Mouse (Mus musculus): ENCODE data around the gene Ube2c. TPM values are rescaled to one million over a fixed set of nuclear protein-coding genes. Genes with fewer than 3 reads are reported as not detected.

Ube2c gene
- polyA plus RNA-seq, 1 experiment: 327 TPM

DNA sequence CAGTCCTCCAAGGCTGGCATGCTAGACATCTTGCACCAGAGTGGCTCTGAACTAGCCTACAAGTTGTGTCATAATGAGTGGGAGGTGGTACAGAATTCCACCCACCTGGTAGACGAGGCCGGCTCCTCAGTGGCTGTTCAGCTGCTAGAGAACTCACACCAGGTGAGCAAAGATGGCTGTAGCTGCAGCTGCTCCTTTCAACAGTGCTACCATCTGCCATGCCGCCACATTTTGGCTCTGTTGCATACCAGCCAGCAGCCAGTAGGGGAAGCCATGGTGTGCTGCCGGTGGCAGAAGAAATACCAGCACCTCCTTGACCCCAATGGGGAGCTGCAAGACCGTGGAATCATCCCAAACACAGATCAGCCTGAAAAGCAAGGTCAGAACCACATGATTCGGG, 51.4 kb downstream of the Ube2c start:
- Histone ChIP-seq H3K27ac (ENCODE audit: control insufficient read depth, insufficient read depth, low read length) (no peak overlapping the region), H3K27me3 (ENCODE audit: control insufficient read depth, insufficient read depth, low read length) (no peaks in the 10 kb centered on the region), H3K4me3 (ENCODE audit: control insufficient read depth, insufficient read depth, low read length) (no peak overlapping the region), H3K4me1 (replicated peaks; ENCODE audit: control insufficient read depth, insufficient read depth, low read length) (0 out of 2 replicates have a peak, but pooled peaks cover 2% of the 10 kb centered on the region), H3K36me3 (ENCODE audit: control insufficient read depth, insufficient read depth, low read length) (peaks cover 7% of the 10 kb centered on the region; the same call in 1 of the 2 replicates)
- no peak for DNase-seq
- no peak for TF ChIP-seq CTCF (IDR thresholded peaks at IDR 0.05; ENCODE audit: borderline replicate concordance, control insufficient read depth, extremely low read depth, insufficient read depth, low read length, poor library complexity)
- no peak for TF ChIP-seq POLR2A (IDR thresholded peaks at IDR 0.05; ENCODE audit: control insufficient read depth, extremely low read depth, insufficient read depth, low read length, poor library complexity)
- 95% methylated on average over 6 of the region's 6 CpGs for WGBS

- Histone ChIP-seq H3K4me1 (replicated peaks; ENCODE audit: control insufficient read depth, insufficient read depth, low read length) (0 out of 2 replicates have a peak, but pooled peaks cover 2% of the 10 kb centered on the region), H3K4me3 (ENCODE audit: control insufficient read depth, insufficient read depth, low read length) (peak within 1 kb of the TSS; percentile 75), H3K27me3 (ENCODE audit: control insufficient read depth, insufficient read depth, low read length) (no peaks in the 10 kb centered on the region), H3K36me3 (ENCODE audit: control insufficient read depth, insufficient read depth, low read length) (peaks cover 8% of the 10 kb centered on the region; the same call in 1 of the 2 replicates), H3K27ac (ENCODE audit: control insufficient read depth, insufficient read depth, low read length) (no peak within 1 kb of the TSS)
- WGBS: 1% methylated on average over 32 of the region's 32 CpGs
- peak; percentile 77 for TF ChIP-seq POLR2A (IDR thresholded peaks at IDR 0.05; ENCODE audit: control insufficient read depth, extremely low read depth, insufficient read depth, low read length, poor library complexity)
- TF ChIP-seq CTCF (IDR thresholded peaks at IDR 0.05; ENCODE audit: borderline replicate concordance, control insufficient read depth, extremely low read depth, insufficient read depth, low read length, poor library complexity): peak; percentile 69
- peak; percentile 100 for DNase-seq
These were observed 53.0 kb downstream of the Ube2c start, which contains the start of gene Zswim1 for GRCm38 (mm10) chr2:164822636-164823165. Gene Zswim1 (plus strand): TSS chr2:164822686.

DNA sequence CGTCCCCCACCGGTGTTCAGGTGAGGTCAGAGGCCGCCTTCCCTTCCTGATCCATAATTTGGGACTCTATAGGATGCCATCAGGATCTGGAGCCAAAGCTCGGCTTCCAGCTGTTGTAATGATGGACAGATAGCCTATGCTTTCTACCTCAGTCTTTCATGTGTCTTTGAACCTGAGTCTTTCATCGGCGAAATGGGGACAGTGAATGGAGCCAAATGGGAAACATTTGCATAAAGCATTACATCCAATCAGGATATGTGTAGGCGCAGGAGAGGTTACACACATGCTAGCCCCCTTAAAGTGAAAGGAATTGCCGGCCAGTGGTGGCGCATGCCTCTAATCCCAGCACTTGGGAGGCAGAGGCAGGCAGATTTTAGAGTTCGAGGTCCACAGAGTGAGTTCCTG, 53.5 kb downstream of the Ube2c start:
- WGBS: 1% methylated on average over 10 of the region's 10 CpGs
- Histone ChIP-seq H3K36me3 (ENCODE audit: control insufficient read depth, insufficient read depth, low read length) (peaks cover 8% of the 10 kb centered on the region; the same call in 1 of the 2 replicates), H3K27ac (ENCODE audit: control insufficient read depth, insufficient read depth, low read length) (no peak overlapping the region), H3K27me3 (ENCODE audit: control insufficient read depth, insufficient read depth, low read length) (no peaks in the 10 kb centered on the region), H3K4me1 (replicated peaks; ENCODE audit: control insufficient read depth, insufficient read depth, low read length) (0 out of 2 replicates have a peak, but pooled peaks cover 2% of the 10 kb centered on the region), H3K4me3 (ENCODE audit: control insufficient read depth, insufficient read depth, low read length) (peak overlapping the region; percentile 75)
- TF ChIP-seq CTCF (IDR thresholded peaks at IDR 0.05; ENCODE audit: borderline replicate concordance, control insufficient read depth, extremely low read depth, insufficient read depth, low read length, poor library complexity) (no peak; the same call in 1 of the 2 replicates), POLR2A (IDR thresholded peaks at IDR 0.05; ENCODE audit: control insufficient read depth, extremely low read depth, insufficient read depth, low read length, poor library complexity) (0 out of 2 replicates have a peak, but pooled peaks have one; percentile 6)
- no peak for DNase-seq

GRCm38 (mm10) chr2:164823969-164824368, 54.3 kb downstream of the Ube2c start:
- DNase-seq: no peak
- H3K4me1 ChIP-seq (replicated peaks; ENCODE audit: control insufficient read depth, insufficient read depth, low read length): 0 out of 2 replicates have a peak, but pooled peaks cover 2% of the 10 kb centered on the region
- H3K36me3 ChIP-seq (ENCODE audit: control insufficient read depth, insufficient read depth, low read length): peaks cover 8% of the 10 kb centered on the region; the same call in 1 of the 2 replicates
- H3K4me3 ChIP-seq (ENCODE audit: control insufficient read depth, insufficient read depth, low read length): no peak overlapping the region
- H3K27me3 ChIP-seq (ENCODE audit: control insufficient read depth, insufficient read depth, low read length): no peaks in the 10 kb centered on the region
- H3K27ac ChIP-seq (ENCODE audit: control insufficient read depth, insufficient read depth, low read length): no peak overlapping the region
- TF ChIP-seq POLR2A (IDR thresholded peaks at IDR 0.05; ENCODE audit: control insufficient read depth, extremely low read depth, insufficient read depth, low read length, poor library complexity) (no peak), CTCF (IDR thresholded peaks at IDR 0.05; ENCODE audit: borderline replicate concordance, control insufficient read depth, extremely low read depth, insufficient read depth, low read length, poor library complexity) (no peak)
- WGBS: 89% methylated on average over 4 of the region's 4 CpGs

- H3K36me3 ChIP-seq (ENCODE audit: control insufficient read depth, insufficient read depth, low read length): peaks cover 7% of the 10 kb centered on the region; the same call in 1 of the 2 replicates
These were observed 55.8 kb downstream of the Ube2c start for GRCm38 (mm10) chr2:164825521-164825920.

GRCm38 (mm10) chr2:164827146-164827850, 57.6 kb downstream of the Ube2c start:
- TF ChIP-seq POLR2A (IDR thresholded peaks at IDR 0.05; ENCODE audit: control insufficient read depth, extremely low read depth, insufficient read depth, low read length, poor library complexity) (no peak), CTCF (IDR thresholded peaks at IDR 0.05; ENCODE audit: borderline replicate concordance, control insufficient read depth, extremely low read depth, insufficient read depth, low read length, poor library complexity) (no peak)
- 0 out of 2 replicates have a peak, but pooled peaks cover 2% of the 10 kb centered on the region for H3K4me1 ChIP-seq (replicated peaks; ENCODE audit: control insufficient read depth, insufficient read depth, low read length)
- H3K27me3 ChIP-seq (ENCODE audit: control insufficient read depth, insufficient read depth, low read length): no peaks in the 10 kb centered on the region
- whole genome bisulfite sequencing: 94% methylated on average over 16 of the region's 16 CpGs
- no peak overlapping the region for H3K4me3 ChIP-seq (ENCODE audit: control insufficient read depth, insufficient read depth, low read length)
- H3K27ac ChIP-seq (ENCODE audit: control insufficient read depth, insufficient read depth, low read length): no peak overlapping the region
- no peak for DNase-seq
- H3K36me3 ChIP-seq (ENCODE audit: control insufficient read depth, insufficient read depth, low read length): 0 out of 2 replicates have a peak, but pooled peaks cover 3% of the 10 kb centered on the region

More at GRCm38 (mm10) chr2:164825521-164825920, 55.8 kb downstream of the Ube2c start:
- no peak overlapping the region for H3K27ac ChIP-seq (ENCODE audit: control insufficient read depth, insufficient read depth, low read length)
- 98% methylated on average over 17 of the region's 17 CpGs for WGBS
- TF ChIP-seq POLR2A (IDR thresholded peaks at IDR 0.05; ENCODE audit: control insufficient read depth, extremely low read depth, insufficient read depth, low read length, poor library complexity) (no peak), CTCF (IDR thresholded peaks at IDR 0.05; ENCODE audit: borderline replicate concordance, control insufficient read depth, extremely low read depth, insufficient read depth, low read length, poor library complexity) (no peak)
- H3K4me1 ChIP-seq (replicated peaks; ENCODE audit: control insufficient read depth, insufficient read depth, low read length): 0 out of 2 replicates have a peak, but pooled peaks cover 2% of the 10 kb centered on the region
- H3K27me3 ChIP-seq (ENCODE audit: control insufficient read depth, insufficient read depth, low read length): no peaks in the 10 kb centered on the region
- H3K4me3 ChIP-seq (ENCODE audit: control insufficient read depth, insufficient read depth, low read length): no peak overlapping the region
- no peak for DNase-seq

Other genes starting within 250 kb of the Ube2c start
- 20.5 and 28.7 TPM in 2 replicates for gene Wfdc2, start 207.5 kb upstream of the Ube2c start, polyA plus RNA-seq (2012; rRNA removed)
- not detected in 2 replicates for gene Spint3, start 196.4 kb upstream of the Ube2c start, polyA plus RNA-seq (2012; rRNA removed)
- gene Wfdc6a, start 184.5 kb upstream of the Ube2c start, polyA plus RNA-seq (2012; rRNA removed): not detected in 2 replicates
- not detected in 2 replicates for gene Eppin, start 176.3 kb upstream of the Ube2c start, polyA plus RNA-seq (2012; rRNA removed)
- not detected in 2 replicates for gene Wfdc6b, start 156.4 kb upstream of the Ube2c start, polyA plus RNA-seq (2012; rRNA removed)
- gene Wfdc8, start 156.3 kb upstream of the Ube2c start, polyA plus RNA-seq (2012; rRNA removed): 0.18 TPM in 1 of 2 replicates, not detected in the other
- not detected in 2 replicates for gene Wfdc16, start 131.1 kb upstream of the Ube2c start, polyA plus RNA-seq (2012; rRNA removed)
- not detected in 2 replicates for gene Wfdc10, start 113.9 kb upstream of the Ube2c start, polyA plus RNA-seq (2012; rRNA removed)
- not detected in 2 replicates for gene Wfdc9, start 113.3 kb upstream of the Ube2c start, polyA plus RNA-seq (2012; rRNA removed)
- gene Wfdc11, start 95.8 kb upstream of the Ube2c start, polyA plus RNA-seq (2012; rRNA removed): not detected in 2 replicates
- gene Wfdc13, start 84.8 kb upstream of the Ube2c start, polyA plus RNA-seq (2012; rRNA removed): not detected in 2 replicates
- gene Spint4, start 71.4 kb upstream of the Ube2c start, polyA plus RNA-seq (2012; rRNA removed): not detected in 2 replicates
- gene Spint5, start 54.6 kb upstream of the Ube2c start, polyA plus RNA-seq (2012; rRNA removed): not detected in 2 replicates
- gene Wfdc3, start 24.0 kb upstream of the Ube2c start, polyA plus RNA-seq (2012; rRNA removed): 0.23 and 0.41 TPM in 2 replicates
- 60.6 and 134 TPM in 2 replicates for gene Dnttip1, start 23.9 kb upstream of the Ube2c start, polyA plus RNA-seq (2012; rRNA removed)
- gene Tnnc2, start 10.1 kb downstream of the Ube2c start, polyA plus RNA-seq (2012; rRNA removed): 0.38 TPM in 1 of 2 replicates, not detected in the other
- 9.0 and 11.9 TPM in 2 replicates for gene Snx21, start 15.9 kb downstream of the Ube2c start, polyA plus RNA-seq (2012; rRNA removed)
- 84.6 and 87.9 TPM in 2 replicates for gene Acot8, start 35.0 kb downstream of the Ube2c start, polyA plus RNA-seq (2012; rRNA removed)
- 5.9 and 6.2 TPM in 2 replicates for gene Zswim3, start 35.2 kb downstream of the Ube2c start, polyA plus RNA-seq (2012; rRNA removed)
- gene Zswim1, start 52.8 kb downstream of the Ube2c start, polyA plus RNA-seq (2012; rRNA removed): 9.5 and 11.5 TPM in 2 replicates
- 2.9 and 4.5 TPM in 2 replicates for gene Spata25, start 58.6 kb downstream of the Ube2c start, polyA plus RNA-seq (2012; rRNA removed)
- gene Ctsa, start 63.0 kb downstream of the Ube2c start, polyA plus RNA-seq (2012; rRNA removed): 467 and 538 TPM in 2 replicates
- 24.0 and 31.7 TPM in 2 replicates for gene Neurl2, start 63.6 kb downstream of the Ube2c start, polyA plus RNA-seq (2012; rRNA removed)
- gene Pltp, start 87.8 kb downstream of the Ube2c start, polyA plus RNA-seq (2012; rRNA removed): 227 and 263 TPM in 2 replicates
- gene Pcif1, start 109.4 kb downstream of the Ube2c start, polyA plus RNA-seq (2012; rRNA removed): 79.7 and 87.9 TPM in 2 replicates
- 92.6 and 99.0 TPM in 2 replicates for gene Zfp335, start 141.9 kb downstream of the Ube2c start, polyA plus RNA-seq (2012; rRNA removed)
- gene Mmp9, start 170.9 kb downstream of the Ube2c start, polyA plus RNA-seq (2012; rRNA removed): 29.1 and 31.7 TPM in 2 replicates
- 0.70 and 1.3 TPM in 2 replicates for gene Slc12a5, start 190.9 kb downstream of the Ube2c start, polyA plus RNA-seq (2012; rRNA removed)